Comparison of ENCODE assay signal across 8 mouse cellular contexts in genomic region chr15:100666219-100666696, GRCm38 (mm10). TPM values are rescaled to one million over a fixed set of nuclear protein-coding genes. Genes with fewer than 3 reads are reported as not detected.
DNase-seq lines count a peak whose midpoint lies in the region; ATAC-seq lines count a peak whose summit lies in the region.

No protein-coding gene starts in this region.

- DNase-seq in midbrain, embryonic 11.5 days (ENCODE audit: low spot score, missing footprints), result peak; percentile 88
- peak; percentile 21 for DNase-seq in heart, adult 8-10 months (ENCODE audit: low spot score)
- peak; percentile 44 for DNase-seq in thymus, postnatal 14 days
- no peak for DNase-seq in left cerebral cortex, adult 9 months (ENCODE audit: low spot score in 2 of 2)
- DNase-seq in cerebellum, postnatal 10 days, result no peak

- H3K4me1 ChIP-seq in midbrain, embryonic 11.5 days (ENCODE audit: control insufficient read depth, insufficient read depth, low read length), result no peaks in the 10 kb centered on the region; the same call in 1 of the 2 replicates
- 0 out of 2 replicates have a peak, but pooled peaks cover 7% of the 10 kb centered on the region for H3K4me1 ChIP-seq in midbrain, embryonic 13.5 days (replicated peaks)
- peaks cover 19% of the 10 kb centered on the region for H3K4me1 ChIP-seq in liver, embryonic 16.5 days (ENCODE audit: control insufficient read depth, low read depth, low read length)

- no peak overlapping the region for H3K4me3 ChIP-seq in midbrain, embryonic 11.5 days (ENCODE audit: low read depth, low read length)
- no peak overlapping the region for H3K4me3 ChIP-seq in midbrain, embryonic 13.5 days (replicated peaks)
- no peak overlapping the region; the same call in 1 of the 2 replicates for H3K4me3 ChIP-seq in liver, embryonic 16.5 days (ENCODE audit: low read depth, low read length)

- no peaks in the 10 kb centered on the region for H3K36me3 ChIP-seq in midbrain, embryonic 11.5 days (ENCODE audit: control insufficient read depth, insufficient read depth, low read length)
- no peaks in the 10 kb centered on the region for H3K36me3 ChIP-seq in midbrain, embryonic 13.5 days
- no peaks in the 10 kb centered on the region for H3K36me3 ChIP-seq in liver, embryonic 16.5 days (ENCODE audit: control insufficient read depth, insufficient read depth)

- H3K9me3 ChIP-seq in midbrain, embryonic 11.5 days (ENCODE audit: control insufficient read depth, low read length), result no peaks in the 10 kb centered on the region
- no peaks in the 10 kb centered on the region for H3K9me3 ChIP-seq in midbrain, embryonic 13.5 days
- H3K9me3 ChIP-seq in liver, embryonic 16.5 days (replicated peaks; ENCODE audit: control insufficient read depth, low read length), result no peaks in the 10 kb centered on the region

- no peak overlapping the region for H3K4me2 ChIP-seq in midbrain, embryonic 11.5 days
- no peak overlapping the region for H3K4me2 ChIP-seq in midbrain, embryonic 13.5 days (replicated peaks)
- H3K4me2 ChIP-seq in liver, embryonic 16.5 days (ENCODE audit: low read depth, low read length), result no peak overlapping the region

- H3K27me3 ChIP-seq in midbrain, embryonic 11.5 days (ENCODE audit: control insufficient read depth, insufficient read depth, low read length), result no peaks in the 10 kb centered on the region
- H3K27me3 ChIP-seq in midbrain, embryonic 13.5 days, result no peaks in the 10 kb centered on the region
- no peaks in the 10 kb centered on the region for H3K27me3 ChIP-seq in liver, embryonic 16.5 days (ENCODE audit: control insufficient read depth, insufficient read depth, low read depth, low read length)

- no peak overlapping the region for H3K9ac ChIP-seq in midbrain, embryonic 11.5 days (ENCODE audit: low read length)
- no peak overlapping the region for H3K9ac ChIP-seq in midbrain, embryonic 13.5 days (replicated peaks)
- H3K9ac ChIP-seq in liver, embryonic 16.5 days (ENCODE audit: low read depth, low read length), result no peak overlapping the region

- 13% methylated on average over 7 of the region's 7 CpGs for WGBS in midbrain, embryonic 11.5 days
- 9% methylated on average over 7 of the region's 7 CpGs for WGBS in midbrain, embryonic 13.5 days
- 6% methylated on average over 7 of the region's 7 CpGs for WGBS in liver, embryonic 16.5 days (ENCODE audit: insufficient replicate concordance)

- ATAC-seq in midbrain, embryonic 11.5 days (ENCODE audit: low FRiP score), result no peak
- no peak for ATAC-seq in midbrain, embryonic 13.5 days
- ATAC-seq in liver, embryonic 16.5 days (ENCODE audit: low read depth), result no peak
- ATAC-seq in erythroblast, adult 5-6 weeks (replicated peaks; ENCODE audit: low FRiP score, poor library complexity, severe bottlenecking), result no peak

- no peak overlapping the region for H3K27ac ChIP-seq in midbrain, embryonic 11.5 days (ENCODE audit: low read depth, low read length)
- no peak overlapping the region for H3K27ac ChIP-seq in midbrain, embryonic 13.5 days
- H3K27ac ChIP-seq in liver, embryonic 16.5 days (ENCODE audit: low read length), result peak overlapping the region; percentile 64; the same call in 1 of the 2 replicates

RNA-seq across cellular contexts. Expression of gene Bin2, which starts 3.1 kb away (rescaled TPM):
- polyA plus RNA-seq in midbrain, embryonic 11.5 days (2014; fragmentation: Nextera tagmentation; extraction: Ambion mirVana), result 3.4 TPM in 2 replicates
- 1.2 and 1.3 TPM in 2 replicates for polyA plus RNA-seq in midbrain, embryonic 13.5 days (2015; fragmentation: Nextera tagmentation; extraction: Ambion mirVana)
- total RNA-seq in heart, adult 8-10 months (2022), result 1 to 10 TPM in 2 of 4 experiments, under 1 TPM in 2; 0.84 to 2.6 (median 1.1) TPM
- polyA plus RNA-seq in liver, embryonic 16.5 days (2015; fragmentation: Nextera tagmentation; extraction: Ambion mirVana), result 18.0 and 20.6 TPM in 2 replicates
- 30.4 and 56.8 TPM in 2 replicates for total RNA-seq in erythroblast, adult 5-6 weeks (2015; ENCODE audit: low replicate concordance)
- 32.1 and 37.9 TPM in 2 replicates for total RNA-seq in erythroblast, adult 5-6 weeks (2017; ENCODE audit: low replicate concordance)

RNA-seq across cellular contexts. Expression of gene Cela1, which starts 21.5 kb away (rescaled TPM):
- polyA plus RNA-seq in midbrain, embryonic 11.5 days (2014; fragmentation: Nextera tagmentation; extraction: Ambion mirVana), result 1.1 and 1.4 TPM in 2 replicates
- polyA plus RNA-seq in midbrain, embryonic 13.5 days (2015; fragmentation: Nextera tagmentation; extraction: Ambion mirVana), result 0.34 and 1.1 TPM in 2 replicates
- 1 to 10 TPM; 1.1 to 2.0 (median 1.5) TPM for total RNA-seq in heart, adult 8-10 months (2022)
- 20.3 and 30.0 TPM in 2 replicates for polyA plus RNA-seq in liver, embryonic 16.5 days (2015; fragmentation: Nextera tagmentation; extraction: Ambion mirVana)
- total RNA-seq in erythroblast, adult 5-6 weeks (2015; ENCODE audit: low replicate concordance), result 31.3 and 37.1 TPM in 2 replicates
- total RNA-seq in erythroblast, adult 5-6 weeks (2017; ENCODE audit: low replicate concordance), result 12.3 and 20.9 TPM in 2 replicates

RNA-seq across cellular contexts. Expression of gene Smagp, which starts 29.5 kb away (rescaled TPM):
- polyA plus RNA-seq in midbrain, embryonic 11.5 days (2014; fragmentation: Nextera tagmentation; extraction: Ambion mirVana), result 3.8 and 3.9 TPM in 2 replicates
- polyA plus RNA-seq in midbrain, embryonic 13.5 days (2015; fragmentation: Nextera tagmentation; extraction: Ambion mirVana), result 2.4 and 2.9 TPM in 2 replicates
- 10 to 100 TPM; 10.9 to 20.2 (median 11.9) TPM for total RNA-seq in heart, adult 8-10 months (2022)
- 9.1 and 9.3 TPM in 2 replicates for polyA plus RNA-seq in liver, embryonic 16.5 days (2015; fragmentation: Nextera tagmentation; extraction: Ambion mirVana)
- total RNA-seq in erythroblast, adult 5-6 weeks (2015; ENCODE audit: low replicate concordance), result 3.8 and 4.8 TPM in 2 replicates
- 0.84 and 1.0 TPM in 2 replicates for total RNA-seq in erythroblast, adult 5-6 weeks (2017; ENCODE audit: low replicate concordance)

RNA-seq across cellular contexts. Expression of gene Dazap2, which starts 51.1 kb away (rescaled TPM):
- 258 and 272 TPM in 2 replicates for polyA plus RNA-seq in midbrain, embryonic 11.5 days (2014; fragmentation: Nextera tagmentation; extraction: Ambion mirVana)
- polyA plus RNA-seq in midbrain, embryonic 13.5 days (2015; fragmentation: Nextera tagmentation; extraction: Ambion mirVana), result 162 and 166 TPM in 2 replicates
- 100 to 1,000 TPM; 170 to 189 (median 183) TPM for total RNA-seq in heart, adult 8-10 months (2022)
- 131 and 146 TPM in 2 replicates for polyA plus RNA-seq in liver, embryonic 16.5 days (2015; fragmentation: Nextera tagmentation; extraction: Ambion mirVana)
- total RNA-seq in erythroblast, adult 5-6 weeks (2015; ENCODE audit: low replicate concordance), result 183 and 206 TPM in 2 replicates
- total RNA-seq in erythroblast, adult 5-6 weeks (2017; ENCODE audit: low replicate concordance), result 81.3 and 93.7 TPM in 2 replicates

Comparison
In these comparisons a context has a peak if more than half of its experiments do, and no peak if none do; other contexts are left out.
1. DNase-seq: peak in midbrain, embryonic 11.5 days (single experiment), heart, adult 8-10 months (single experiment) and thymus, postnatal 14 days (single experiment); none in left cerebral cortex, adult 9 months (0 of 2) and cerebellum, postnatal 10 days (0 of 2).